Mouse (Mus musculus): ENCODE results near the gene Dab1. TPM values are rescaled to one million over a fixed set of nuclear protein-coding genes. Genes with fewer than 3 reads are reported as not detected.

The Dab1 gene
- polyA plus RNA-seq, 1 experiment from 2014 or later: 0.77 TPM

GRCm38 (mm10) chr4:104077771-104078170 is 458.6 kb downstream of the Dab1 start:
- DNase-seq (ENCODE audit: low spot score): no peak

DNA sequence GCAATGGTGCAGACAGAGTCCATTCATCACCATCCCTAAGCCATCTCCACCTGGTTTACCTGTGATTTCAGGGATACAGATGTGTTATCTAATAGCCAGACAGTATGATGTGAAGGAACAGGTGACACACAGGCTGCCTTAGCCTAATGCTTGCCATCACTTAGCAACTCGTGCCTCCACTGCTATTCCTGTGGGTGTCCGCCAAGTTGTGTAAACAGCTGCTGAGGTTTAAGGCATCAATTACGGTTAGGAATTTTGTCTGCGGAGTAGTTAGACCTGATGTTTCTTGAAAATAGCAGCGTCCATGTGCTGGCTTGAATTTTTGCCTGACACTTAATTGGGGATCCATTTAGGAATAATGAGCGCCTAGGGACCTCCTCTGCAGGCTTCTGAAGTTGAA is 487.1 kb downstream of the Dab1 start:
- DNase-seq (ENCODE audit: low spot score): no peak

GRCm38 (mm10) chr4:104111614-104112013 is 492.5 kb downstream of the Dab1 start:
- DNase-seq (ENCODE audit: low spot score): no peak

GRCm38 (mm10) chr4:104113209-104114005 is 494.2 kb downstream of the Dab1 start:
- no peak for DNase-seq (ENCODE audit: low spot score)

DNA sequence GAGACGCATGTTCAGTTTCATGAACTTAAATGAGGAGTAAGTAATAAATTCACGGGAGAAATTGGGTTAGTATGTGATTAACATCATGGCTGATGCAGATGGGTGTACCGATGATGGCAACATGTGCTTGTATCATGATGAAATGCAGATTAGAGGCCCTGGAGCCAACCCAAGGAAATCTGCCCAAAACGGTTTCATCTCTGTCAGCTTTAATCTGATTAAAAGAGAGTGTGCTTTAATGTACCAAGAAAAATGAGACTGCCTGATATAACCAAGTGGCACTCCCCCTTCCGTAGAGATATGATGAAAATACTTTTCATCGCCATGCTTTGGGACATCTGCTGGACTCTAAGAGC is 494.8 kb downstream of the Dab1 start:
- DNase-seq (ENCODE audit: low spot score): no peak

DNA sequence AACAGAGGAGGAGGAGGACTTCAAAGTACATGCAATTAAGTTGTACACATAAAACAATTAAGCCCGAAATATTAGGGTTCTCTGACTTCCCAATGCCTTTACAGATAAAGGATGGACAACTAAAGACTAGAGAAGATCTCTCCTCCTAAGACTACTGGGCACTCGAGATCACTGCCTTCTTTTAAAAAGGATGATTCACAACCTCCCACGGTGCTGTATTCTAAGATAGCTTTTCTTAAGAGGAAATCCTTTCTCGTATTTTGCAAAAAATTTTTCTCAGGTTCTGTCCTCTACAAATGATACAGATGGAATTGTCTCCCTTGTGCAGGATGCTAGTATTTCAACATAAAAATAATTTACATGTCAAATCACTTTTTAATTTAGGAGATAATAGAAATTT is 500.9 kb downstream of the Dab1 start:
- no peak for DNase-seq (ENCODE audit: low spot score)

- no peak for DNase-seq (ENCODE audit: low spot score)
These were observed 502.8 kb downstream of the Dab1 start for GRCm38 (mm10) chr4:104121959-104122358.

GRCm38 (mm10) chr4:104122364-104122763 is 503.2 kb downstream of the Dab1 start:
- no peak for DNase-seq (ENCODE audit: low spot score)

DNA sequence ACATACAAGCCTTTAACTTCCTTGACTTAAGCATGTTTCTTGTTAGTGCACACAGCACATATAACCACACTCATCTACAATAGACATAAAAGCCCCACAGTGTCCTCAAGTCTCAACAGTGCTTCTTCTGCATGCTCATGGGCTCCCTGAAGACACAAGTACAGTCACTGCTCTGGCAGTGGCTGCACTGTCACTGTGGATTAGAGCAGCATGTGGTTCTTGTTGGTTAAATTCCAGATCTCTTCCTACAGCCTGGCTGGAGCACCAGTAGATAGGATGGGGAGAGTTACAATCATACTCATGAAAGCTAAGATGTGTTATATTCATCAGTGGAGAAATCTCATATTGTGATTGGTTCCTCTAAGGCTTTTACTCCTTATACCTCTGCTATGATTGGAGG is 534.5 kb downstream of the Dab1 start:
- no peak for DNase-seq (ENCODE audit: low spot score)

- no peak for DNase-seq (ENCODE audit: low spot score)
These were observed 558.9 kb downstream of the Dab1 start for GRCm38 (mm10) chr4:104178067-104178466.

DNA sequence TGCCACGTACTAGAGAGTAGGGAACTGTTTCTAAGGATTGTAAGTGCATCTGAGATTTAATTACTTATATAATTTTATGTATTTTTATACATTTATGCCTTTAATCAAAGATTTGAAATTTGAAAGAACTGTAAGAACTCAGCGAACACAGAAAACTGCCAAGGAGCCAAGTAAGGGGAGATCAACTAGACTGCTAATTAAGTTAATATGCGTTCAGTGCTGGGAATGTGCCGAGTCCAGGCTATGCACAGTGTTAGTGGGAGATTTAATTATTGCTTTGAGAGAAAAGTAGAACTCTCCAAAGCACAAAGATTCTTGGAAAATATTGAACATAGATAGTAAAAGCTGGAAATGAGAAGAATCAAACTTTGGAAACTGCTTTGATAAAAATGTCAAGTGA is 567.2 kb downstream of the Dab1 start:
- DNase-seq (ENCODE audit: low spot score): no peak

- no peak for DNase-seq (ENCODE audit: low spot score)
These were observed 579.5 kb downstream of the Dab1 start for GRCm38 (mm10) chr4:104198635-104199034.

DNA sequence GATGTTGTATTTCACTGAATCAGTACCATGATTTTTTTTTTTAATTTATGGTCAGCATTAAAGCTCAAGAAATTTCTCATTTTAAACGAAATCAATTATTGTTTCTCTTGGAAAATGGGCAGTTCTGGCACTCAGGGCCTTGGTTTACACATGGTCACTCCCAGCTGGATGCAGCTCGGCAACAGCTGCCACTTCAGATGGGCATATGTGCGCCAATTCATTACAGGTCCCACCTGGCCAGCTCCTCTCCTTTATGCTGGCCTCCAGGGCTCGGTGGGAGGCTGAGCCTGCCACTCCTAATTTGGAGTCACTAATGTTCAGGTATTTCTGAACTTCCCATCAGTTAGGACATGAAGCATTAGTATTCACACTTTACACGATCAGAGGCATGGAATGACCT is 582.5 kb downstream of the Dab1 start:
- DNase-seq (ENCODE audit: low spot score): no peak

GRCm38 (mm10) chr4:104204047-104204446 is 584.9 kb downstream of the Dab1 start:
- no peak for DNase-seq (ENCODE audit: low spot score)

GRCm38 (mm10) chr4:104206639-104207038 is 587.5 kb downstream of the Dab1 start:
- DNase-seq (ENCODE audit: low spot score): no peak

- DNase-seq (ENCODE audit: low spot score): no peak
These were observed 589.9 kb downstream of the Dab1 start for GRCm38 (mm10) chr4:104209081-104209480.

- DNase-seq (ENCODE audit: low spot score): no peak
These were observed 591.6 kb downstream of the Dab1 start for GRCm38 (mm10) chr4:104210796-104211195.

DNA sequence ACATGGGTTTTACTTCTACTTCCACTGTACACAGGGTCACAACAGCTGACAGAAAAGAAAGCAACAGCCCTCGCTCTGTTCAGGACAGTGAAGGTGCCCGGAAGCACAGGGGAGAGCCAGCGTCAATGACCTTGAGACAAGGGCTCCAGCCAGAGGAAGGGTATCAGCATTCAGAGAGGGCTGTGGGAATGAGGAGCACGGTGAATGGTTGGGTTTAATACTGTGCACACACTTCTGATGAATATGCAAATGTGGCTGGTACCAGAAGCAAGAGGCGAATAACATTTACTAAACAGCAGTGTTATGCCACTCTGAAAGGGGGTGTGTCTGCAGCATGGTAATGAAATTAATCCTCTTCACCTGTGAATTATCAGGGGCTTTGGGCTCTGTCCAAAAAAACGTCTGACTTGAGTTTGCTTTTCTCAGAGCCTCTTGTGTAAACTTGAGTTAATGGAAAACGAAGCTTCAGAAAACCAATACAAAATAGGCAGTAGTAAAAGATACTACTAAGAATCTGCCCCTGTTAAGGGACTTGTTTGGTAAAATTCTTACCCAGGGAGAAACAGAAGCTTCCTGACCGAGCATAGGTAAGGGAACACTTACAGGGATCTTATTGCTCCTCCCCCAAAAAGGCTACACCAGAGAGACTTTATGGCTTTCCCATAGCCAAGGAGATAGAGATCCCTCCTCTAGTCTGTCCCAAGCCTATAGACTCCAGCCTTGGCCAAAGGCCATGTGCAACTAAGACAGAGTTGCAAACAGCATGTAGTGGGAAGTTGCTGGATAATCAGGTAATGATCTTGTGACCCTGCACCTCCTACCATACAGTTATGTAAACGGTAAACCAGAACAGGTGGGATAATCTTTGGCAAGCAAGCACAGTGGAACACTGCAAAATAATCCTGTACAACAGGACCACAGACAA is 592.6 kb downstream of the Dab1 start:
- DNase-seq (ENCODE audit: low spot score): no peak

DNA sequence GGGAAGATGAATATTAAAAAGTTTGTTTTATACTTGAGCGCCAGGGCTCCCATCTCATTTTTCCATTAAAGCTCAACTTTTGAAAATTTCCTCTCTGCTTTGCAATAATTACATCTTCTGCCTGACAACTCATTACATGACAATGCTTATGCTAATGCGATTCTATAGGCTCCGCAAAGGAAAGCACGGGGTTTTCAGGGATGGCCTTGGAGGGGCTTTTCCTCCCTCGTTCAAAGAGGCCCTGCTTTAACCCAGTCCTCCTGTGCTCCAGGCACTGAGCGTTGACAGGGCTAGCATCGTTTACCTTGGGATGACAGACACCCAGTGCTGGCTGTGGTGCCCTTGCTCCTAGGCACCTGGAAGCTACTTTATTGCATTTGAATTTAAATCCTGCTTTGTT is 595.6 kb downstream of the Dab1 start:
- DNase-seq (ENCODE audit: low spot score): no peak

DNA sequence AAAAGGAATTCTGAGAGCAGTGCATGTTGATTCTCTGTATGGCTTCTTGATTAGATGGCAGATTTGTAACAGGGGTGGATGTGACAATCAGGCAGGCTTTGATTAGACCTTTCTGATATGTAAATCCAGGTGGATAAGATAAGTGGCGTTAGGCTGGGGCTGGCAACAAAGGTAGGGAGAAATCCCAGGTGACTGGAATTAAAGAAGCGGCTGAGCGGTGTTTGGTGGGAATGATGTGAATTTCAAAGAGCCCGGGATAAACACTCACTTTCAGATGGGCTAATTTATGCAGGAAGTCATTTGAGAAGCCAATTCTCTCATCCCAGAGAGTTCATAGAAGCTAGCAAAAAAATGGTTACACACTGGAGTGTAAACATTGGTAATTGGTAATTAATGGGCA is 598.2 kb downstream of the Dab1 start:
- DNase-seq (ENCODE audit: low spot score): no peak

- no peak for DNase-seq (ENCODE audit: low spot score)
These were observed 599.6 kb downstream of the Dab1 start for GRCm38 (mm10) chr4:104218765-104219164.

DNA sequence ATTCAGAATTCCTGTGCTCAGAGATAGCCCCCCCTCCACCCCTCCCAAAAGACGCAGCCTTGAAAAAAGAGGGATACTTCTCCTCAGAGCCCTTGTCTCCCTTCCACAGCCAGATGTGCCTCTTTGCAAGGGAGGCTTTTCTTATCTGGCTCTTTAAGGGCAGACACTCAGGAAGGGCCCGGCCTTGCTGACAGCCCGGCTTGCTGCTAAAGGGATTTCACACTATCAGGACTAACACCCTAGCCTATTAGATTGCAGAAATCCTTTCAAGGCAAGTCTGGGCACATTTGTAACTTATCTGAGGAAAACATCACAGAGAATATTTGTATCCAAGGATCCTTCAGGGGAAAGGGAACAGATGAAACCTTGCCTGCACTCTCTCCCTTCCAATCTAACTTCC is 600.9 kb downstream of the Dab1 start:
- no peak for DNase-seq (ENCODE audit: low spot score)

- DNase-seq (ENCODE audit: low spot score): no peak
These were observed 610.1 kb downstream of the Dab1 start for GRCm38 (mm10) chr4:104229296-104229695.

Measured in thymus, postnatal 0 days (tissue).